Mouse (Mus musculus) cerebellum, postnatal 25 days (tissue): ENCODE measurements around the gene Zfpl1.
"Not testable (repeated sequence)": the region's sequence is repeated elsewhere in the genome, so short reads cannot be mapped to it uniquely, and the experiment has no call there.

Source experiments
- DNase-seq, 2 experiments: peaks; one replicate each; pipeline ENCODE4 v3.0.0; 2021; ENCODE audit warnings: mixed read lengths in 2 of 2

The Zfpl1 gene

GRCm38 (mm10) chr19:6057313-6058096, 27.3 kb downstream of the Zfpl1 start, which contains the start of the genes Mrpl49 and Fau:
Mrpl49 (minus strand) TSS chr19:6057785.
Fau (plus strand) TSS chr19:6057844.
- DNase-seq = peak; percentile 100

- peak in 1 of 2 experiments; percentile 34 for DNase-seq
Observed at GRCm38 (mm10) chr19:6056696-6057095, 28.1 kb downstream of the Zfpl1 start.

GRCm38 (mm10) chr19:6054296-6054695, 30.5 kb downstream of the Zfpl1 start:
- no peak for DNase-seq

- DNase-seq = no peak
Observed at GRCm38 (mm10) chr19:6052516-6052915, 32.2 kb downstream of the Zfpl1 start.

- DNase-seq = no peak
Observed at GRCm38 (mm10) chr19:6048681-6049410, 35.9 kb downstream of the Zfpl1 start.

GRCm38 (mm10) chr19:6047899-6048166, 36.9 kb downstream of the Zfpl1 start:
- no peak for DNase-seq

- no peak for DNase-seq
Observed at GRCm38 (mm10) chr19:6047154-6047898, 37.4 kb downstream of the Zfpl1 start.

GRCm38 (mm10) chr19:6046294-6047153, 38.2 kb downstream of the Zfpl1 start, which contains the start of gene Syvn1:
Syvn1 (plus strand) TSS chr19:6046576.
- DNase-seq = peak; percentile 93 to 95

- DNase-seq = no peak
Observed at GRCm38 (mm10) chr19:6045366-6046293, 39.1 kb downstream of the Zfpl1 start.

GRCm38 (mm10) chr19:6044102-6044501, 40.7 kb downstream of the Zfpl1 start:
- not testable (repeated sequence) for DNase-seq

- peak in 1 of 2 experiments; percentile 26 for DNase-seq
Observed at GRCm38 (mm10) chr19:6042293-6042692, 42.5 kb downstream of the Zfpl1 start.

- DNase-seq = no peak
Observed at GRCm38 (mm10) chr19:6040002-6040401, 44.8 kb downstream of the Zfpl1 start.

- peak in 1 of 2 experiments; percentile 6 for DNase-seq
Observed at GRCm38 (mm10) chr19:6038326-6038725, 46.4 kb downstream of the Zfpl1 start.

GRCm38 (mm10) chr19:6037695-6038094, 47.1 kb downstream of the Zfpl1 start:
- DNase-seq = no peak

GRCm38 (mm10) chr19:6035966-6036585, 48.7 kb downstream of the Zfpl1 start:
- DNase-seq = no peak
